Mouse (Mus musculus) gastrocnemius, adult 18-20 months (tissue): ENCODE measurements around the gene Utrn. TPM values are rescaled to one million over a fixed set of nuclear protein-coding genes. Genes with fewer than 3 reads are reported as not detected.

Experiments
- DNase-seq: peaks from one replicate; pipeline ENCODE4 v3.0.0; 2021; ENCODE audit warnings: low spot score
- total RNA-seq, 2 experiments: library from RNA; stranded (reverse); gene quantifications; 2 replicates each; pipeline ENCODE4 v1.2.3; 2021

Gene Utrn
- total RNA-seq, 2 experiments from 2014 or later: 17.6 to 20.4 TPM

DNA sequence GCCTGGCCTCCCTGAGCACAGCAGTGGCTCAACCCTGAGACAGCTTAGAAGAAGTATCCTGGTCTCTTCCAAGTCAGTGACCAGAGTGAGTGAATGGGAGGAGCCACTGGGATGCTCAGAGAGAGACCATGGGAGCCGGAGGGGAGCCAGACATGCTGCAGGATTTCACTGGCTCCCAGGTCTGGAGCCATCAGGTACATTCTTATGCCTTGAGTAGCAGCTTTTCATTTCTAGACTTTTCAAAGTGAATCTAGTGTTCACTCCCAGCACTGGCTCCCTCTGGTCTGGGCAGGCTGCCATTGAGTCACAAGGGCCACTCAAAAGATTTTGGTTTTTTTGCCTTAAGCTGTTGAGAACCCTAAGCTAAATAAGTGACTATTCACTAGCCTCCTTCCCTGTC lies 31.5 kb downstream of the Utrn start:
- no peak for DNase-seq

GRCm38 (mm10) chr10:12836048-12836816 lies 32.9 kb downstream of the Utrn start:
- no peak for DNase-seq

DNA sequence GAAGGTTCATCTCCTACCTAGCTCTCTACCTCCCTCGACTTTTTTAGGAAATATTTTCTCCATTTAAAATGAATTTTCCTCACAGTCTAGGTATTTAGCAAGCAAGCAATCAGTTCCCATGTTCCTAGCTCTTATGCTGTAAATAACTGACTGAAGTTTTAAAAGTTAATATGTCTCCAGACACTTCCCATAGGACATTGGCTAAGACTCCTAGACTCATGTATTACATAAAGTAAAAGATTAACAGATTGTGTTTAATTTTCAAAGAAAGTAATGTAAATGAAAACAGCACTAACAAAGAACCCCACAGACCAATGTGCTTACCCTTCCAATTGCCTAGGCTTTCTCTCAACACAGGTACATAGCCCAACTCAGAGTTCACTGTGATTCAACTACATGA lies 35.0 kb downstream of the Utrn start:
- no peak for DNase-seq

DNA sequence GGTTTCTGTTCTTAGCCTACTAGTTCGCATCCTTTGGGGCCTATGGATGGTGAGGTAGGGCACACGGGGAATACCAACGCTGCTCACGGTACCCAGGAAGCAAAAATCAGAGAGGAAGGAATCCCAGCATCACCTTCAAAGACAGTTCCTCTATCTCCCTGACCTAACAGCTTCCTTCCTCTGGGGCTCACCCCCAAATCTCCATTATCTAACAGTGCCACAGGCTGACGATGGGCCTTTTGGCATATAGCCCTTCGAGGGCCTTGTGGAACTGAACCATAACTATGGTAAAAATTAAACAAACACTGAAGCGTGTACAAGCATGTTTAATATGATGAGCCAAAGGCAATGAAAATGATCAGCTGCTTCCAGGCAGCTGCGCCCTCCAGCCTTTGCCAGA lies 37.0 kb downstream of the Utrn start:
- no peak for DNase-seq

DNA sequence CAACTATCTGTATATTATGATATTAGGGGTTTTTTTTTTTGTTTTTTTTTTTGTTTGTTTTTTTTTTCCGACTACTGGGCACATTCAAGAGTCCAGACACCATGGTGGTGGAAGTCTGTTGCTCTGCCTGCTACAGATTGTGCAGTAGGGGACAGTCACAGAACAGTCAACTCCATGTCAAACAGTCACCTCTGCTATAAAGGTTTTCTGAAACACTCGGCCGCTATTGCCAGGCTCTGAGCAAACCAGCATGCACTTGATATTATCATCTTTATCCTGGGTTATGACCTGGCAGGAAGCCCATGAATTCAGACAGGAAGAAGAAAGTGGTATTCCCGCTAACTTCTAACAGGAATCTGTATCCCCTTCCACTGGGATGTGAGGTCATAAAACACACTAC lies 41.4 kb downstream of the Utrn start:
- no peak for DNase-seq

GRCm38 (mm10) chr10:12827306-12827705 lies 41.9 kb downstream of the Utrn start:
- DNase-seq: no peak

- no peak for DNase-seq
Measured at GRCm38 (mm10) chr10:12826760-12827281, 42.3 kb downstream of the Utrn start.

DNA sequence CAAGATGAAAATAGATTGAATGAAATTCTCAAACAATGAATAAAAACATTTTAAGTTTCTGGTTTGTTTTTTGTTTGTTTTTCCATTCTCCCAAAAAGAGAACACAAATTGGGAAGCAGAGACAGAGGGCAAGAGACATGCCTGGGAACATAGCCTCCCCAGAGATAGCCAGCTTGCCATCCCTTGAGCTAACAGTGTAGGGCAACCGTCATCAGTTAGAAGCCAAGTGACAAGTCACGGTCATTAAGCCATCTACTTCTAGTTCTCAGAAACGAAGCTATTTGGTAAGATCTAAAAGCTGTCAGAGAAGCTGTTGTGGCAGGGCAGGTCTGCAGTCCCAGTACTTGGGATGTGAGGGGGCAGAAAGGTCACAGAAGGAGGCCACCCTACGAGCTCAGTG lies 44.8 kb downstream of the Utrn start:
- no peak for DNase-seq

GRCm38 (mm10) chr10:12823437-12824219 lies 45.5 kb downstream of the Utrn start:
- peak; percentile 43 for DNase-seq

GRCm38 (mm10) chr10:12820978-12821735 lies 48.0 kb downstream of the Utrn start:
- peak; percentile 64 for DNase-seq

GRCm38 (mm10) chr10:12817409-12817808 lies 51.8 kb downstream of the Utrn start:
- DNase-seq: no peak

DNA sequence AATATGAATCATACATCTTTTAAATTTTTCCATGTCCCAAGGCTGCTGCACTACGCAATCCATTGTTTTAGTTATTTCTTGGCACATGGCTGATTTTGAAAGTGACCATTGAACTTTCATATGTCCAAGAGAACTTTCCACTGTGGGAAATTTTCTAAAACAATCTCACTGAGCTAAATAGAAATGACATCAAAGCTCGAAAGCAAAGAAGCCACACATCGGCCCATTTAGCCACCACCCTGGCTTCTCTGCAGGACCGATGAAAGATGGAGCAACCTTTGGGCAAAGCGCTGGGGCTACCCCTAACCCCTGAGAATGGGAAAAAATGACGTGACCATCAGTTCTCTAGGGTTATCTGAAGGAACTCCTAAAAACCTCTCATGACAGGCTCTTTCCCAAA lies 52.6 kb downstream of the Utrn start:
- DNase-seq: no peak

DNA sequence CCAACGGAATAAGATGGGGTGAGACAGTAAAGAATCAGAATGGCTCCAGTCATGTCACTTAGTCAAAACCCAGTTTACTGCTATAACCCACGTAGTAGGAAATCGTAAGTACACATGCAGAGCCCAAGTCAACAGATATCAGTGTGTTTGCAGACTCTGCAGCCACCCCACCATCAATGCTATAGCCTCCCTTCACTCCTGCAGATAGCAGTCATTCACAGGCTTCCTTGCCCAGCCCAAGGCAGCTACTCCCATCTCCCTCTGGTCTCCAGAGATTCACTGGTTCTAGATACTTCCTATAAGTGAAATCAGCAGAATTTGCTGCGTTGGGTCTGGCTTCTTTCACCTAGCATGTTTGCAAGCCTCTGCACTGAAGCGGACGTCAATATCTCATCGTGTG lies 54.8 kb downstream of the Utrn start:
- no peak for DNase-seq

DNA sequence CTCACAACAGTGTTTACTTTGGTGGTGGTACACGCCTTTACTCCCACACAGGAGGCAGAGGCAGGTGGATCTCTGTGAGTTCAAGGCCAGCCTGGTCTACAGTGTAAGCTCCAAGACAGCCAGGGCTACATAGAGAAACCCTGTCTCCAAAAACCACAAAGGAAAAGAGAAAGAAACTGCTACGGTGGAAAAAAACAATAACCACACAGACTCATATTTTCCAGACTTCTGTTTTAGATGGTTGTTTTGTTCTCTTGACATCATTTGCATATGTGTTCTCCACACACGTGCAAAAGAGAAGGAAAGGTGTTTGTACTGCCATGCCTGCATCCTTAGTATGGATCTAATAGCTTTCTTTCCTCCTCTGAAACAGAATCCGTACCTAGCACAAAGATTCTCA lies 55.3 kb downstream of the Utrn start:
- no peak for DNase-seq

GRCm38 (mm10) chr10:12813211-12813811 lies 55.9 kb downstream of the Utrn start:
- DNase-seq: no peak

DNA sequence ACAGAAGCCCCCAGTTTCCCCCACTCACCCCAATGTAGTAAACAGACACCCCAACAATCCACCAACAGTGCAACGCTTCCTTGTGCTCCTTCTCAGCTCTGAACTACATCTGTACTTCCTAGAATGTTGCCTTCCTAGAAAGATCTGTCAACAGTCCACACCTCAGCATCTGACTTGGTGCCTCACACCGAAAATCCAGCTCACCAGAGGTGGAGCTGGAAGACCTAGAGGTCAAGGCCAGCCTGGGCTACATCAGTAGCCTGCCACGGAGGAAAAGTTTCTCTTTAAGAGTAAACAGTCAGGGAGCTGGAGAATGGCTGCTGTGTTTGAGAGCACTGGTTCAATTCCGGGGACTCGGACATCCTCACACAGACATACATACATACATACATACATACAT lies 56.5 kb downstream of the Utrn start:
- no peak for DNase-seq

GRCm38 (mm10) chr10:12810816-12811215 lies 58.3 kb downstream of the Utrn start:
- no peak for DNase-seq

DNA sequence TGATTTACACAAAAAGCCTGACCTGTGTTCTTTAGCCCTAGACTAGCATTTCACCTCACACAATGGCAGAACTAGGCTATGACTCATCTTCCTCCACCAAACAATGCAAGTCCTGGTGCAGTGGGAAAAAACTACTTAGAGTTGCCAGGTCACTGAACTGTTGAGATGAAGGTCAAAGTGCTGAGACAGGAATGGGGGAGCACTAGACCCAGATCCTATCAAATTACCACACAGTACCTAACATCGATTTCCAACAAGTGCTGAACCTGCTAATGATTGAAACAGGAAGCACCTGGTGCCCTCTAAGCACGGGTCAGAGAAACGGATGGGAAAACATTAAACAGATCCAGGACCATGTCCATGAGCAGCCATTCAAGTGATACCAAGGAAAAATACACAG lies 59.5 kb downstream of the Utrn start:
- no peak for DNase-seq

DNA sequence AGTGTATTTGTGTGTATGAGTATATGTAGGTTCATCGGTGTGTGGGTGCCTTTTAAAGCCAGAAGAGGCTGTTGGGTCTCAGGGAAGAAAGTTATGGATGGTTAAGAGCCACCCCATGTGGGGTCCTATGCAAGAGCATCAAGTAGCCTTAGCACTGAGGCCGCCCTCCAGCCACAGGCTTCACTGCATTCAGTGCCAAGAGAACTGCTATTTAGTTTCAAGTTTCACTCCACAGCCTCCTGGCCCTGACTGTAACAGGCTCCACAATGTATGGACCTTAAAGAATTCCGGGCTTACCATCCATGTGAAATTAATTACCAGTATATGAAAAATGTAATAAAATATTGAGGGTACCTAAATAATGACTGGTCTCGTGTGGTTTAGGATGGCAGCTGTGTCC lies 60.7 kb downstream of the Utrn start:
- no peak for DNase-seq

DNA sequence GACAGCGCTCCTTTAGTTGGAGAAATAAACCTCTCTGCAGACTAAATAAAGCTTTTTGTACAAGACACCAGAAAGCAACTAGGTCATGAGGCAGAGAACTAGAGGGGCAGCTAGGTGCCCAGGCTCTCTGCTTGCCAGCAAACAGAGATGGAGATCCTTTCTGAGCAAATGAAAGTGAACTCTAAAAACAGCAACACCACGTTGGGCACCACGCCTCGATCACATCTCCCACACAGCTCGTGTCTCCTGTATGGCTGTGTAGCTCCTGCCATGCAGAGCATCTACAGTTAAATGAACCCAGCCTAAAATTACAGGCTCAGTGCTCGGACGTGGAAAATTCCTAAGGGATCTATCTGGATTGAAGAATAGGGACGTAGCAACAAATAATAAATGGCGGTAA lies 61.5 kb downstream of the Utrn start:
- DNase-seq: no peak

DNA sequence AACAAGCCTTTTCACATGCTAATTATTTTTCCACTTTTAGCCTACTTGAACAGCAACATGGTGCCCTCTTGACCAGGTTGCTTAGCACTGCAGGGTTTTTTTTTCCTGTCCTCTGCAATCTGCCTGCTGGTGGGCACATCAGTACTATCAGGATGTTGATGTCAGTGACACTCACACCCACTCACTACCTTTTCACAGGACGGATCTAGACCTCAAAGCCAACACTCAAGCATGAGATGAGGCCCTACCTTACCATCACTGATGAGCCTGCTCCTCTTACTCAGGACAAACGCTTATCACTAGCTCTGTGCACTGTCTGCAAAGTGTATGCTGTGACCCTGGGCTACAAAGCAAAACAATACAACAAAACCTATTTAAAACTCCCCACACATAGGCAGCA lies 63.3 kb downstream of the Utrn start:
- DNase-seq: no peak

- no peak for DNase-seq
Measured at GRCm38 (mm10) chr10:12803939-12804338, 65.2 kb downstream of the Utrn start.
